Mouse (Mus musculus) layer of hippocampus, adult 11-12 months (tissue): ENCODE data around the gene Gm10203.
"Not testable (repeated sequence)": the region's sequence is repeated elsewhere in the genome, so short reads cannot be mapped to it uniquely, and the experiment has no call there.

Experiments used
- DNase-seq: peaks from one replicate; pipeline ENCODE4 v3.0.0; 2022; ENCODE audit warnings: low spot score

Gene Gm10203

GRCm38 (mm10) chr6:149129870-149130269, at the start of gene Gm10203:
Gene Gm10203, plus strand, starts transcription at chr6:149130170.
- not testable (repeated sequence) for DNase-seq

GRCm38 (mm10) chr6:149092406-149092805, 37.6 kb upstream of the Gm10203 start:
- no peak for DNase-seq

DNA sequence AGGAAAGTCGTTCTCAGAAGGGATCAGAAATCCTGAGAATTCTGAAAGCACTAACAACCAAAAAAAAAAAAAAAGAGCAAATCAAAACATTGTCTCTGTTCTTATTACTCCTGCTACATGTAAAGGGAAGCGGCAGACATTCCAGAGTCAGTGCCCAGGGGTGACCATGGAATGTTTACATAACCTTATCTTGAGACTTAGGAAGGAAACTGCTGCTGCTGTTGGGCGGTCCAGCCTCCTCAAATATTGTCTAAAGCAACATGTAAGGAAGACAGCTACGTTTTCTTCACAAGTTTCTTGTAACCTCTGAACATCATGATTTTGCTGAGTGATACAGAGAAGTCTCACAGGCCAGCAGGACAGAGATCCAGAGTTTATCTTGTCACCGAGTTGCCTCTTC, 36.5 kb upstream of the Gm10203 start:
- no peak for DNase-seq

DNA sequence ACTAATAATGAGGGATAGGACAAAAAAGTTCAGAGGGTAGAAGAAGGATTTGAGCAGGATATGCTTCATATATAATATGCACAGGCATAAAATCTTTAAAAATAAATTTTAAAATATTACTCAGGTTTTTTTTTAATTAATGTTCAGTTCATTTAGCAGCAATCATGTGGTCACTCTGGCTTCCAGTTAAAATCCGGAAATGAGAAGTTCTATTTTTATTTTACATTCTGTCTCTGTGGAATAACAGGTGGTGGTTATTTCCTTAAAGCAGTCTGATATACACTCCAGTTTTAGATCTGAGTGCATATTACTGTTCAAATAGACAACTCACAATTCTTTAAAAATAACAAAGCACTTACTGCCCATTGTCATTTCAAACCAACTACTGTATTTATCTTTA, 35.4 kb upstream of the Gm10203 start:
- no peak for DNase-seq

DNA sequence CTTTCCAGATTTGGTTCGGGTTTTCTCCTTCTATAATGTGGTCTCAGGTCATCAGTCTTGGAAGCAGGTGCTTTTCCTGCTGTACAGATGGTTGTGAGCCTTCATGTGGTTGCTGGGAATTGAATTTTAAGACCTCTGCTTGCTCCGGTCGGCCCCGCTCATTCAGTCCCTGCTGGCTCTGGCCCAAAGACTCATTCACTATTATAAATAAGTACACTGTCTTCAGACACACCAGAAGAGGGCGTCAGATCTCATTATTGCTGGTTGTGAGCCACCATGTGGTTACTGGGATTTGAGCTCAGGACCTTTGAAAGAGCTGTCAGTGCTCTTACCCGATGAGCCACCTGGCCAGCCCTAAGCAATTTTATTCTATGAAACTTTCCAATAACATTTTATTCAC, 34.6 kb upstream of the Gm10203 start:
- no peak for DNase-seq

- DNase-seq, result no peak
Observed at GRCm38 (mm10) chr6:149096233-149096632, 33.7 kb upstream of the Gm10203 start.

DNA sequence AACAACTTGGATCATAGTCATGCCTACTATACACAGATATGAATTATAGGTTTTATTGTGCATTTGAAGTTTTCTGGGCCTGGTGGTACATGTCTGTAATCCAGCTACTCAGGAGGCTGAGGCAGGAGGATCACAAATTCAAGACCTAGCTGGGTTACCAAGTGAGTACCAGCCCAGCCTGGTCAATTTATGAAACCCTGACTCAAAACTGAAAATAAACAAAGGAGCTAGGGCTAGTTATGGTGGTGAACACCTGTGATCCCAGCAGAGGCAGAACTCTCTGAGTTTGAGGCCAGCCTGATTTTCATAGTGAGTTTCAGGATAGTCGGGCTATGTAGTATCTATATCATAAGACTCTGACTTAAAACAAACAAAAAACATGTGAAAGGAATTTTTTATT, 32.7 kb upstream of the Gm10203 start:
- DNase-seq, result no peak

DNA sequence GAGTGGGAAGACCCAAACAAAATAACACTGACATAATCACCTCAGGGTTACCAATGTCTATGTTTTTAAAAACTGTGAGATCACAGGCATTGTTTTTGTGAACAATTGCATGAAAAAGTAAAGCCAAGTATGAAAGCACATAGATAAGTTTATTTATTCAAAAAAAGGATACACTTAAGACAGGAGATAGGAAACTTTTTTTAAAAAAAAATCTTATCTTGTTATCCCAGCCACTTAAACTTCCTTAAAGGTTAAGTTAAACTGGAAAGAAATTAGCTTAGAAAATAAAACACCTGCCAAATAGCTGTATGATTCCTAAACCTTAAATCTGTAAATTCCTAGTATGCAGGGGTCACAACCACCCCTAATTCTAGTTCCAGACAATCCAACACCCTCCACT, 31.0 kb upstream of the Gm10203 start:
- DNase-seq, result no peak

DNA sequence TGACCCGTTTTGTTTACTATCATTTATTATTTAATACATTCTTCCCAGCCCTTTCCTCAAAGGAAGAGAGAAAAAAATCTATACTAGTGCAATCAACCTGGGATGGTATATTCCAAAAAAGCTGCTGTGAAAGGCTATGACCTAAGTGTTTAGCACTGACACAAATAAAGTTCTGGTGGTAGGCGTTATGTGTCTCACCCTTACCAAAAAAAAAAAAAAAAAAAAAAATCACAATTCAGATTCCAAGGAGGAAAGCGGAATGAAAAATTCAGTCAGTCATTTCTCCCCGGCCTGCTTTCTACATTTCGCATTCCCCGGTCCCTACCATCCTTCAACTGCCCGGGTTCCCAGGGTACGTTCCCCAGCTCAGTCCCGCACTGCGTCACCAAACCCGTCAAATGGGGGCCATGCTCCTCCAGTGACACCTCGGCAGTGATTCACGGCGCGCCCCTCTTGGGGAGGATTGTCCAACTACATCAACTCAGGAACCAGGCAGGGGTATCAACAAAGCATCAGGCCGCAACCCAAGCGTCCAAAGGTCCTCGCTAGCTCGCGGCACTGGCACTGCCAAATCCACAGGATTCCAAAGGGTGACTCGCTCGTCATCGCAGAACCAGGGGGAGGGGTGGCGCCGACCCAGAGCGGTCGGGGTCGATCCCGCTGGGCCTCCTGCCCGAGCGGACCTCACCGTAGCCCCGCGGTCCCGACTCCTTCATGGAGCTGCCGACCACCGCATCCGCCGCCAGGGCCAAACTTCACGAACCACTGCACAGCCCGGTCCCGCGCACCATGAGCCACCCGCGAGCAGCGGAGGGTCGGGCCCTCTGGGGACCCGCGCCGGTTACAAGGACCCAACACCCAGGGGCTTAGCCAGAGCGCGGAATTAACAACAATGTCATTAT, 29.5 kb upstream of the Gm10203 start:
- DNase-seq, result peak; percentile 60

- peak; percentile 79 for DNase-seq
Observed at GRCm38 (mm10) chr6:149101076-149101942, 28.7 kb upstream of the Gm10203 start, which contains the start of gene Dennd5b. Gene Dennd5b, minus strand, starts transcription at chr6:149101680.

DNA sequence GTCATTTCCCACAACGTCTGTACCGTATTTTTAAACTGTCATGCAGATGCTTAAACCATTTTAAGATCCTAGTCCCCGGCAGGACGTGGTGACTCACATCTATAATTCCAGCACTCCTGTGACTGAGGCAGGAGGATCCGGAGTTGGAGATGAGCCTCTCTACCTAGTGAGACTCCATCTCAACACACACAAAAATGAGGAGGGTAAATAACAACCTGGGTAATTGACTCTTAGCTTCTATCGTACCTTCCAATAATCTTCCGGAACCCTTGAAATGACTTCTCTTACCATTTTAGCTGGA, 28.1 kb upstream of the Gm10203 start:
- no peak for DNase-seq

GRCm38 (mm10) chr6:149103451-149103850, 26.5 kb upstream of the Gm10203 start:
- no peak for DNase-seq

GRCm38 (mm10) chr6:149107615-149108014, 22.4 kb upstream of the Gm10203 start:
- DNase-seq, result no peak

DNA sequence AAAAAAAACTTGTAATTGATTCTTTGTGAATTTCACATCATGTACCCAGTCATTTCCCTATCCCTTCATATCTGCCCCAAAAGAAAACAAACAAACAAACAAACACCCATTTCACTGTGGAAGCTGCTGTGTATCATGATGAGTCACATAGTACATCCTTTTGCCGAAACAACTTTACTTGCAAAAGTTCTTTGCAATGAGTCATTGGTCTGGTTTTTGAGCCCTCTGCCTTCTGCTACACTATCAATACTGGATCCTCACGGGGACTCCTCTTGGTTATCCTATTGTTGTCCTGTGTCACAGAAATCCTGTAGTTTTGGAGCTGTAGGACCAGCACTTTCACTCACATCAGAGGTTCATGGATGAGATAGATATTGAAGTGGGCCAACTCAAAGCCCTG, 21.1 kb upstream of the Gm10203 start:
- no peak for DNase-seq

GRCm38 (mm10) chr6:149116992-149117391, 13.0 kb upstream of the Gm10203 start:
- DNase-seq, result no peak

GRCm38 (mm10) chr6:149118935-149119334, 11.0 kb upstream of the Gm10203 start:
- no peak for DNase-seq

DNA sequence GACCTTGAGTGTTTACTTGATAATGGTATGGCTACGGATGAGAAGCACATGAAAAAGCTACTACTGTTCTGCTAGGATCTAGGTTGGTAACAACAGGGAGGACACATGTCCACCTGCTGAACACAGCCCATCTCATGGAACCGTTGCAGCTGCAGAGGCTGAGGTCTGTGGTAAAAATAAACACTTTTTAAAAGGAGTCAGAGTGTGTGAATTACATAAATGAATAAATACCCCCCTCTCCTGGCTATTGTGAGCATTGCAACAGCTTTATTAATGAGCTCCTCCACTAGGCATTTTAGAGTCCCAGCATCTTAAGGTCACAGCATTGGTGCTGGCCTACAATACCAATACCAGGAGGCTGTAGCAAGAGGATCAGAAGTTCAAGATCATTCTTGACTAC, 10.1 kb upstream of the Gm10203 start:
- DNase-seq, result peak; percentile 84

GRCm38 (mm10) chr6:149123042-149123441, 6.9 kb upstream of the Gm10203 start:
- DNase-seq, result no peak

GRCm38 (mm10) chr6:149126675-149127074, 3.3 kb upstream of the Gm10203 start:
- DNase-seq, result peak; percentile 23

DNA sequence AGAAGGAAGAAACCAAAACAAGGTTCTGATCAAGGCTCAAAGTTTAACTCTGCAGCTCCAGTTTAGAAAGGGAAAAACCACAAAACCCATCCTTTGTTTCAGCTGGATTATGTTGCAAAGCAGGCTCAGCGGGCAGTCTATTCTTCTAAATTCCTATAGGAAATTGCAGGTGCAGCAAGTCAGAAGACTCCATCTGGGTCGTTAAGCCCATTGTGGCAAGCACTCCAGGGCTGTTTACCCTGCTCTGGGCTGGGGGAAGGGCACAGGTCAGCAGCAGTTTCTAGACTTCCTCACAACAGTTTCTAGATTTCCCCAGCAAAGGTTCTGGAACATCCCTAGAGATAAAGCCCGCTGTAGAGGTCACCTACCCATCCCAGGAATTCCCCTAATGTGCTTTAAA, 1.1 kb downstream of the Gm10203 start:
- DNase-seq, result no peak

- DNase-seq, result peak; percentile 22
Observed at GRCm38 (mm10) chr6:149132311-149133077, 2.5 kb downstream of the Gm10203 start.

GRCm38 (mm10) chr6:149134391-149135150, 4.6 kb downstream of the Gm10203 start:
- no peak for DNase-seq
